ENCODE assay signal across 14 mouse cellular contexts in genomic region chr17:8810201-8810600, GRCm38 (mm10).
"Had no signal": no experiment of that assay in that cellular context is flagged by ENCODE, and none has a peak within 500 bp of the region (broad histone marks: within the 10 kb centered on the region; RNA-seq: fewer than 3 reads in every experiment).

No protein-coding gene starts in this region.

- H3K27ac ChIP-seq: lung, embryonic 15.5 days; macrophage; midbrain, embryonic 13.5 days; midbrain, embryonic 15.5 days; neural tube, embryonic 12.5 days; stomach, embryonic 15.5 days; stomach, postnatal 0 days had no signal

- H3K9ac ChIP-seq: lung, embryonic 15.5 days; midbrain, embryonic 13.5 days; midbrain, embryonic 15.5 days; neural tube, embryonic 12.5 days; stomach, embryonic 15.5 days had no signal

- DNase-seq: lung, adult 2 months; lung, postnatal 14 days; right cerebral cortex, postnatal 14 days; thymus, adult 2 months; thymus, postnatal 25 days; thymus, postnatal 4 days had no signal

- H3K36me3 ChIP-seq: lung, embryonic 15.5 days; midbrain, embryonic 13.5 days; midbrain, embryonic 15.5 days; neural tube, embryonic 12.5 days; stomach, embryonic 15.5 days had no signal

- H3K4me3 ChIP-seq: lung, embryonic 15.5 days; megakaryocyte, embryonic 14.5 days; midbrain, embryonic 13.5 days; midbrain, embryonic 15.5 days; neural tube, embryonic 12.5 days; stomach, embryonic 15.5 days had no signal

- H3K27me3 ChIP-seq: lung, embryonic 15.5 days; midbrain, embryonic 13.5 days; midbrain, embryonic 15.5 days; neural tube, embryonic 12.5 days had no signal

- H3K4me1 ChIP-seq: stomach, embryonic 15.5 days had no signal
